ENCODE assay signal across 11 mouse cellular contexts in the genomic region with DNA sequence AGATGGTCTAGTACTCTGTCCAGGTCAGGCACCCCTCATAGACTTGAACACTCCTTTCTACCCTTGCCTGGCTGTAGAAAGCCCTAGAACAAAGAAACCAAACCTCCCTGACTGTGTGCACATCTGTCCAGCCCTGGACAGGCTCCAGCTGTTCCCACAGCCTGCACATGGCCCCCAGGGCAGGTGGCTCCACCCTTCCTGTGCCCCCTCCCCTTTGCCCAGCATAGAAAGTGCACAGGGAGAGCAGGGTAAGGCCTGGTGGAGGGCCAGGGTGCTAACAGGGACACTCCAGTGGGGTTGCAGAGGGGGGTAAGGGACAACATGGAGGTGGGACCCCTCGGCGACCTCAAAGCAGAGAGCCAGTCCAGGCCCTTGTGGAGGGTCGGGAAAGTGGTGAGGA. TPM values are rescaled to one million over a fixed set of nuclear protein-coding genes. Genes with fewer than 3 reads are reported as not detected.
DNase-seq lines count a peak whose midpoint lies in the region; ATAC-seq and TF ChIP-seq lines count a peak whose summit lies in the region.
"Had no signal": no experiment of that assay in that cellular context is flagged by ENCODE, and none has a peak within 500 bp of the region (broad histone marks: within the 10 kb centered on the region; RNA-seq: fewer than 3 reads in every experiment).

No protein-coding gene starts in this region.

- peaks cover 54% of the 10 kb centered on the region for H3K36me3 ChIP-seq in embryonic facial prominence, embryonic 13.5 days
- H3K36me3 ChIP-seq in hindbrain, postnatal 0 days (ENCODE audit: insufficient read depth, low read length), result no peaks in the 10 kb centered on the region
- H3K36me3 ChIP-seq in lung, postnatal 0 days (ENCODE audit: insufficient read depth, low read length), result peaks cover 16% of the 10 kb centered on the region; the same call in 1 of the 2 replicates

- no peaks in the 10 kb centered on the region for H3K27me3 ChIP-seq in embryonic facial prominence, embryonic 13.5 days
- H3K27me3 ChIP-seq in hindbrain, postnatal 0 days (ENCODE audit: insufficient read depth, low read length), result no peaks in the 10 kb centered on the region
- H3K27me3 ChIP-seq in lung, postnatal 0 days (replicated peaks; ENCODE audit: insufficient read depth, low read length), result no peaks in the 10 kb centered on the region

- peak overlapping the region; percentile 75 for H3K4me2 ChIP-seq in embryonic facial prominence, embryonic 13.5 days
- peak overlapping the region; percentile 5; the same call in 1 of the 2 replicates for H3K4me2 ChIP-seq in hindbrain, postnatal 0 days (ENCODE audit: low read depth, low read length)
- peak overlapping the region; percentile 63 for H3K4me2 ChIP-seq in lung, postnatal 0 days (replicated peaks; ENCODE audit: low read depth, low read length)

- ATAC-seq in embryonic facial prominence, embryonic 13.5 days (ENCODE audit: insufficient number of reproducible peaks, insufficient read depth, low FRiP score, low TSS enrichment, low read depth), result no peak
- no peak for ATAC-seq in hindbrain, postnatal 0 days
- no peak for ATAC-seq in lung, postnatal 0 days
- ATAC-seq in erythroblast, adult 5-6 weeks (replicated peaks; ENCODE audit: low FRiP score, poor library complexity, severe bottlenecking), result no peak

- H3K9ac ChIP-seq in embryonic facial prominence, embryonic 13.5 days, result peak overlapping the region; percentile 90
- H3K9ac ChIP-seq in hindbrain, postnatal 0 days (replicated peaks; ENCODE audit: low read length), result no peak overlapping the region
- H3K9ac ChIP-seq in lung, postnatal 0 days (replicated peaks; ENCODE audit: low read depth), result peak overlapping the region; percentile 27; the same call in 1 of the 2 replicates

- WGBS in embryonic facial prominence, embryonic 13.5 days, result 27% methylated on average over 3 of the region's 3 CpGs
- WGBS in hindbrain, postnatal 0 days, result 66% methylated on average over 3 of the region's 3 CpGs
- WGBS in lung, postnatal 0 days, result 16% methylated on average over 3 of the region's 3 CpGs

- no peak for TF ChIP-seq CTCF in hindbrain, postnatal 0 days (IDR thresholded peaks at IDR 0.05; ENCODE audit: low read depth)
- no peak for TF ChIP-seq CTCF in lung, postnatal 0 days (IDR thresholded peaks at IDR 0.05)

- peak overlapping the region; percentile 95 for H3K27ac ChIP-seq in embryonic facial prominence, embryonic 13.5 days
- H3K27ac ChIP-seq in hindbrain, postnatal 0 days, result no peak overlapping the region
- peak overlapping the region; percentile 54 for H3K27ac ChIP-seq in lung, postnatal 0 days (ENCODE audit: low read length)

- no peaks in the 10 kb centered on the region for H3K9me3 ChIP-seq in embryonic facial prominence, embryonic 13.5 days
- H3K9me3 ChIP-seq in hindbrain, postnatal 0 days (ENCODE audit: low read length), result no peaks in the 10 kb centered on the region
- H3K9me3 ChIP-seq in lung, postnatal 0 days (ENCODE audit: low read length), result no peaks in the 10 kb centered on the region

- H3K4me1 ChIP-seq in embryonic facial prominence, embryonic 13.5 days, result peaks cover 51% of the 10 kb centered on the region
- no peaks in the 10 kb centered on the region for H3K4me1 ChIP-seq in hindbrain, postnatal 0 days (ENCODE audit: insufficient read depth, low read length)
- peaks cover 33% of the 10 kb centered on the region for H3K4me1 ChIP-seq in lung, postnatal 0 days (ENCODE audit: insufficient read depth, low read depth, low read length)

- TF ChIP-seq EP300 in lung, postnatal 0 days (IDR thresholded peaks at IDR 0.05), result no peak

- DNase-seq in kidney, adult 11 months, result peak; percentile 27
- DNase-seq in kidney, adult 9 months, result no peak
- DNase-seq in hindbrain, postnatal 0 days (ENCODE audit: low spot score), result no peak
- DNase-seq in lung, postnatal 0 days (ENCODE audit: low spot score), result no peak
- no peak for DNase-seq in layer of hippocampus, postnatal 10 days (ENCODE audit: low spot score in 2 of 2)
- DNase-seq in right cerebral cortex, postnatal 25 days, result no peak
- DNase-seq: spleen, adult 18-20 months had no signal

- peak overlapping the region; percentile 83 for H3K4me3 ChIP-seq in embryonic facial prominence, embryonic 13.5 days
- no peak overlapping the region for H3K4me3 ChIP-seq in hindbrain, postnatal 0 days (ENCODE audit: low read length)
- peak overlapping the region; percentile 16; the same call in 1 of the 2 replicates for H3K4me3 ChIP-seq in lung, postnatal 0 days (ENCODE audit: low read depth, low read length)

RNA-seq across cellular contexts. Expression of a gene that starts 2.3 kb away (rescaled TPM):
- polyA plus RNA-seq in embryonic facial prominence, embryonic 13.5 days (2015; fragmentation: Nextera tagmentation; extraction: Ambion mirVana), result 20.8 and 22.6 TPM in 2 replicates
- total RNA-seq in hindbrain, postnatal 0 days (2014; rRNA removed), result 15.6 and 19.1 TPM in 2 replicates
- 3.1 and 3.4 TPM in 2 replicates for polyA plus RNA-seq in hindbrain, postnatal 0 days (2015; fragmentation: Nextera tagmentation; extraction: Ambion mirVana)
- polyA plus RNA-seq in lung, postnatal 0 days (2015; fragmentation: Nextera tagmentation; extraction: Ambion mirVana), result 23.3 and 24.0 TPM in 2 replicates
- total RNA-seq in erythroblast, adult 5-6 weeks (2015; ENCODE audit: low replicate concordance), result 1.2 TPM in 1 of 2 replicates, not detected in the other
- total RNA-seq in erythroblast, adult 5-6 weeks (2017; ENCODE audit: low replicate concordance), result 0.09 TPM in 1 of 2 replicates, not detected in the other
- 1 to 10 TPM; 7.5 to 7.8 TPM for total RNA-seq in layer of hippocampus, postnatal 10 days (2021)

RNA-seq across cellular contexts. Expression of a gene that starts 36.2 kb away (rescaled TPM):
- 105 and 111 TPM in 2 replicates for polyA plus RNA-seq in embryonic facial prominence, embryonic 13.5 days (2015; fragmentation: Nextera tagmentation; extraction: Ambion mirVana)
- total RNA-seq in hindbrain, postnatal 0 days (2014; rRNA removed), result 20.3 and 31.1 TPM in 2 replicates
- 26.2 and 27.1 TPM in 2 replicates for polyA plus RNA-seq in hindbrain, postnatal 0 days (2015; fragmentation: Nextera tagmentation; extraction: Ambion mirVana)
- 13.4 and 15.7 TPM in 2 replicates for polyA plus RNA-seq in lung, postnatal 0 days (2015; fragmentation: Nextera tagmentation; extraction: Ambion mirVana)
- total RNA-seq in erythroblast, adult 5-6 weeks (2015; ENCODE audit: low replicate concordance), result 28.0 and 63.8 TPM in 2 replicates
- 23.6 and 31.9 TPM in 2 replicates for total RNA-seq in erythroblast, adult 5-6 weeks (2017; ENCODE audit: low replicate concordance)
- total RNA-seq in layer of hippocampus, postnatal 10 days (2021), result 1 to 10 TPM; 4.6 to 6.4 TPM

RNA-seq across cellular contexts. Expression of a gene that starts 39.1 kb away (rescaled TPM):
- 0.74 and 1.1 TPM in 2 replicates for polyA plus RNA-seq in embryonic facial prominence, embryonic 13.5 days (2015; fragmentation: Nextera tagmentation; extraction: Ambion mirVana)
- total RNA-seq in hindbrain, postnatal 0 days (2014; rRNA removed), result not detected in 2 replicates
- 0.34 and 0.57 TPM in 2 replicates for polyA plus RNA-seq in hindbrain, postnatal 0 days (2015; fragmentation: Nextera tagmentation; extraction: Ambion mirVana)
- polyA plus RNA-seq in lung, postnatal 0 days (2015; fragmentation: Nextera tagmentation; extraction: Ambion mirVana), result 6.2 and 7.4 TPM in 2 replicates
- total RNA-seq in erythroblast, adult 5-6 weeks (2015; ENCODE audit: low replicate concordance), result 1.3 TPM in 1 of 2 replicates, not detected in the other
- not detected in 2 replicates for total RNA-seq in erythroblast, adult 5-6 weeks (2017; ENCODE audit: low replicate concordance)
- not detected for total RNA-seq in layer of hippocampus, postnatal 10 days (2021)
- total RNA-seq: common myeloid progenitor, adult 5-6 weeks; left cerebral cortex, adult 8-10 months had no signal

RNA-seq across cellular contexts. Expression of a gene that starts 56.2 kb away (rescaled TPM):
- polyA plus RNA-seq in embryonic facial prominence, embryonic 13.5 days (2015; fragmentation: Nextera tagmentation; extraction: Ambion mirVana), result 27.4 and 29.2 TPM in 2 replicates
- total RNA-seq in hindbrain, postnatal 0 days (2014; rRNA removed), result 15.6 and 20.6 TPM in 2 replicates
- polyA plus RNA-seq in hindbrain, postnatal 0 days (2015; fragmentation: Nextera tagmentation; extraction: Ambion mirVana), result 11.5 and 11.7 TPM in 2 replicates
- 35.8 and 43.2 TPM in 2 replicates for polyA plus RNA-seq in lung, postnatal 0 days (2015; fragmentation: Nextera tagmentation; extraction: Ambion mirVana)
- total RNA-seq in erythroblast, adult 5-6 weeks (2015; ENCODE audit: low replicate concordance), result not detected in 2 replicates
- not detected in 2 replicates for total RNA-seq in erythroblast, adult 5-6 weeks (2017; ENCODE audit: low replicate concordance)
- total RNA-seq in layer of hippocampus, postnatal 10 days (2021), result 10 to 100 TPM; 32.6 to 34.5 TPM

Comparison
In these comparisons a context has a peak if more than half of its experiments do, and no peak if none do; other contexts are left out.
1. H3K4me2 ChIP-seq: peak in every context shown above with its lines; median percentile 75 in embryonic facial prominence, embryonic 13.5 days; 63 in lung, postnatal 0 days; 5 in hindbrain, postnatal 0 days.